Mouse (Mus musculus) erythroblast, embryonic 14.5 days (primary cell): Measurements from ENCODE around the gene 1700011L22Rik.

Source experiments
- GATA1 ChIP-seq: IDR thresholded peaks from 2 replicates; pipeline ENCODE4 v1.6.1; 2012; ENCODE audit warnings: low read length, inconsistent platforms, mixed read lengths
- TAL1 ChIP-seq: IDR thresholded peaks from 3 replicates; pipeline ENCODE4 v1.6.1; 2012; ENCODE audit warnings: low read length, inconsistent platforms, mixed read lengths

DNA sequence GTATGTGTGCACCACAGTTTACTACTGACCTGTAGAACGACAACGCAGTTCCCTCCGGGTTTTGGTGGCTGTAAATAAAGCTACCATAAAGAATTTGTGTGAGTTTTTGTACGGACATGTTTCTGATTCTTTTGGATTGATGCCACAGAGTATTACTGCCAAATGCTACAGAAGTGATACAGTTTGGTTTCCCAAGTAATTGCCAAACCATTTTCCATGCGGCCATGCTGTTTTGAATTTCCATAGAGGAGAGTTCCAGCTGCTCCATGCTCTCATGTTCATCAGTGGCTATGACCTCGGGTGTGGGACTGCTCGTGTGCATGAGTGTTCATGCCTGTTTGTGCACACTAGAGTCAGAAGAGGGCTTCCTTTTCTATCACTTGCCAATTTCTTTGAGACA lies 8.4 kb downstream of the 1700011L22Rik start:
- TF ChIP-seq GATA1 = no peak
- TF ChIP-seq TAL1 = no peak
